Mouse (Mus musculus) left cerebral cortex, adult 9 months (tissue): ENCODE data around the gene Sox11.

Source experiments
- DNase-seq, 2 experiments: peaks; one replicate each; pipeline ENCODE4 v3.0.0; 2022; ENCODE audit warnings: low spot score in 2 of 2

The Sox11 gene

GRCm38 (mm10) chr12:27341871-27342690 lies at the start of gene Sox11:
TSS of gene Sox11 (minus strand) at chr12:27342574.
- DNase-seq: peak; percentile 20 to 46

DNA sequence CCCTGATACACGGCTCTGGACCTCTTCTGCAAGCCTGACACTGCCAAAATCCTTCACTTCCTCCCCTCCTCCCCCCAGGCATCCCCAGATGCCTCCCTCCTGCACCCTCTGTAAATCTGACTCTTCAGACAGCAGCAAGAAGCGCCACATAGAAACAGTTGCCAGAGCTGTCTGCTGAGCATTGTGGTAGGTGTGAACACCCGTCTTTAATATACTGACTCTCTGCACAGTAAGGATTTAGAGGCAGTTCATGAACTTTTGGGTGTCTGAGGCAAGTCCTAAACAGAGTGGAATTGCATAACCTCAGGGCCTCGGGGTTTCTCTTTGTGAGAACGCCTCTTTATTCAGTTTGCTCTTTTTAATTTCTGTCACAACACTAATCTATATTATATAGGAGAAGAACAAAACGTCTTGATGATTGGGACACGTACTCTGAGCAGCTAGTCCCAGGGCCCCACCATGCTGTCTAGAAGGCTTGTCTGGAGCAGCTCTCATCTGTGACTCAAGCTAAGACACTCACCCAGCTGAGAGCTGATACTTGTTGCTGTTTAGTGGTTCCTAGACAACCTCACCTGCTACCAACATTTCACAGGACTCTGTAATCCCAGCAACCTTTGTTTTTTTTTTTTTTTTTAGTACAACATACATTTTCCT lies 49.4 kb upstream of the Sox11 start:
- DNase-seq: no peak

- no peak for DNase-seq
Observed at GRCm38 (mm10) chr12:27390439-27390838, 48.1 kb upstream of the Sox11 start.

- DNase-seq: no peak
Observed at GRCm38 (mm10) chr12:27389429-27389828, 47.1 kb upstream of the Sox11 start.

DNA sequence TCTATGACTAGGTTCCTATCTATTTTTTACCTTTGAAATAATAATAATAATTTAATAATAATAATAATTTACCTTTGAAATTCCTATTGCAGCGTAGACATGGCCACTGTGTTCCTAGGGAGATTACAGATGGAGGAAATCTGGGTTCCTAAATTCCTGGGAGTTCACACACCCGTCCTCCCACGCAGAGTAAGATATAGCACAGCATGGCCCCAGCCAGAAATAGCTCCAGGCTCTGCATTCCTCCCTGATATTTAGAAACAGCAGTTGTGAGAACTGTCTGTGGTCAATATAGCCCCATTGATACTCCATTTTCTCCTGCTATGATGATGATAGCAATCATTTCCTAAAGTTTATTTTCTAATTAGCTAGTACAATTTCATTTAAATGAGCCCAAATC lies 30.1 kb upstream of the Sox11 start:
- DNase-seq: no peak

DNA sequence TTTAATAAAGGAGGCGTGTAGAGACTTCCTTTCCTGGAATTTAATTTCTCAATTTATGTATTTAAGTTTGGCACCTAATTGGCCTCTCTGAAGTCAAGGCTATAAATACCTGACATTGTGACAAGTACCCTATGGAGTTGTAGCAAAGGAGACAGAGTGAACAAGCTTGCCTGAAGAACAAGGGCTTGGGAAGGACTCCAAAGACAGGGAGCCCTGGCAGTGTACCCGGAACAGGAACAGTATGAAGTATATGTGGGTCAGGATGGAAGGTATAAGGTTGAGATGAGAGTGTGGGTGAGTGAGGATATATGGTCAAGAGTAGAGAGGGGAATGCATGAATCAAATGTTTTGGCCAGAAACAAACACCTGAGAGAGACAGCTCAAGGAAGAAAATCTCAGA lies 28.4 kb upstream of the Sox11 start:
- DNase-seq: no peak

DNA sequence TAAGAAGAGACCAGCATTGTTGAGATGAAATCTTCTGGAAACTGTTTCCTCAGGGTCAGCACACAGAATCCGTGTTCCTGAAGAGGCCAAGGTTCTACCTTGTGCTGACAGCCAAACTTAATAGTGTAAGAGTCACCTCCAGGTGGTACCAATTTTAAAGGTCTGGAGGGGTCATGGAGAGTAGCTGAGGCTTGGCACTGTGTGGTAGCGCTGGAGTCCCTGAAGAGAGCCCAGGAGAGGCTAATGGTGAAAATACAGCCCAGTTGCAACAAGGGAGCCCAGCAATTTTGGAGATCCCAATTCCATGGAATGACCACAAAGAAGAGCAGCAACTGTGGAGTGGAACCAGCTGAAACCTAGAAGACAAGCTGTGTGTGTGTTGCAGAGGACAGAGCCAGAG lies 25.1 kb upstream of the Sox11 start:
- DNase-seq: no peak

DNA sequence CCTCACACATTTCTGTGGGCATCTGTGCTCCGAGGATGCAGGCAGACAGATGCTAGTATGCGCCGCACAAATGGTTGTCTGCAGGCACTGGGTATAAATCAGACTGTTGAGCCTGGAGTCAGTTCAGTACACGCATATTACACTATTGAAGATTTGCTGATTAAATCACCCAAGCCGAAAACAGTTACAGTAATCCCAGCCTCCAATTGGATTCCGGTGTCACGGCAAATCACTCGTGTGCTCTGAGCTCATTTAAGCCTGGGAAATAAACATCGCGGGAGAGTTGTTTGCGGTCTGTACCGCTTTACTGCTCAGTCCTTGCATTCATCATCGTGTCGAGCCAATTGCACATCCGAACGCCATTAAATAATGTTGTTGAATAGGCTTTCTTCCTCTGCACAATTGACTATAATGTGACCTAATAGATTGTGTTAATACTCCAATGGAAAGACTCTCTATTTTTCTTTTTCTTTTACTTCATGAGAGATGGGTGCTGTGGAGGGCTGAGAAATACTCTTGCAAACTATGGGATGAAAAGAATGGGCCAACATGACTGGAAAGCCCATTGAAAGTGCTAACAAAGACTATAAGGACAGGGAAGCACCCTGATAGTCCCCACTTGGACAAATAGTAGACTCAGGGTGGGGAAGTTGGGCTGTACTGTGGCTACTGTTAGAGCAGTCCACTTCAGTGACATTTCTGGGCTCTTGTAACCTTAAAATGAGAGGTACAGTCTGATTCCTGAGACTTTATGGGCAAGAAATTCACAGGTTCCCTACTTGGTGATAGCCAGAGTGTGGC lies 21.7 kb upstream of the Sox11 start:
- DNase-seq: no peak

DNA sequence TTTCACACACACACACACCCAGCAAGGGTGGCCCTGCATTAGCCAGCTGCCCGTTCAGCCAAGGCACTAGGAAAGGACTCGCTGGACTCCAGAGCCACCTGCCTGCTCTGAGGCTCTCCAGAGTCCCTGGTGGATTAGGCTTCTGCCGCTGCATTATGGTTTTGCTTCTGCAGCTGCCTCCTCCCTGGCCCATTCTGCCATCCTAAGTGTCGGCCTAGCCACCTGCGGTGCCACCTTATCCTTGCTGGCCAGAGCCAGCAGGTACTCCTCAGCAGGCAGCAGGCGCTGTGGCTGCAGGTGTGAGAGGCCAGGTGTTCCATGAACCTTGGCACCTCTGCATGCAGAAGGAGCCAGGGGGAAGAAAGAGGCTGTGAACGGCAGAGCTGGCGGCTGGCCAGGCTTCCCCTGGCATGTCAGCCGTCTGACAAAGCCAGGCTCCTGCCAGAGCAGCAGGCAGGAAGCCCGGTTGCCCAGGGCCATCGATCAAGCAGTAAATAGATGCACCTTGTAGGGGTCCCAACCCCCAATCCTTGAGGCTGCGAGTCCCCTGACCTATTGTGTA lies 14.8 kb upstream of the Sox11 start:
- DNase-seq: no peak

GRCm38 (mm10) chr12:27356571-27356970 lies 14.2 kb upstream of the Sox11 start:
- DNase-seq: no peak

- peak in 1 of 2 experiments; percentile 16 for DNase-seq
Observed at GRCm38 (mm10) chr12:27343606-27344410, 1.4 kb upstream of the Sox11 start.

DNA sequence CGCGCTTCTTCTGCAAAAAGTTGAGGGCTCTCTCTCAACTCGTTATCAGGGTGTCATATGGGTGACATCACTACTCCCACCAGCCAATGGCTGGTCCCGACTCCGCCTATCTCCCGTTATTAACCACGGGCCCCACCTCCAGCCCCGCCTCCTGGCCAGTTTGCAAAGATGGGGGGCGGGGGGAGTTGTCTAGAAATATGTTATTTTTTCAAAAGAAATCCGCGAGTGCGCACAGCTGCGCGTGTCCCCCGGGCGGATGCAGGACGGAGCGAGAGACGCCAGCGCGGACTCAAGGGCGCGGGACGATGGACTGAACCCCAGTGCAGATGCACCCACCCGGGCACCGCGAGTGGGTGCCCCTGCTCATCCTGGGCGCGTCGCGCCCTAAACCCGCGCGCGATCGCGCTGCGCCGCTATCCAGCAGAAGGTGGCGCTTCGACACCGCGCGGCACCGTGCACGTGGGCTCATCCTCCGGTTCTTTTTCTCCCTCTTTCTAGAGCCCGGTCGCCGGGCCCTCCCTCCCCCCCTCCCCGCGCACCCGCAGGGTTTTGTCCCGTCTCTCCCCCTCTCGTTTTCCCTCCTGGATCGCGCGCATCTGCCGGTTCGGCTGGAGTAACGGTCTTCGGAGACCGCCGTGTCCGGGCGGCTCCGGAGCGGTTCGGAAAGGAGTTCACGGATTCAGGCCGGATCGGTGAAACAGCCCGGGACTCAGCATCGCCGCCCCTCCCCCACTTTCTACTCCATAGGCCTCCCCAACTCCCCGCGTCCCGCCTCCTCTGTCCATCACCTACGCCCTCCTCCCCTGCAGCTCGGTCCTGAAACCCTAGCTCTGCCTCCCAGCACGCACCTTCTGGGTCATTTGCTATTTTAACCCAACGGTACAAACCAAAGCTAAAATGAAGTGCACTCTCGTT lies 574 bp upstream of the Sox11 start:
- DNase-seq: peak; percentile 84 to 92

DNA sequence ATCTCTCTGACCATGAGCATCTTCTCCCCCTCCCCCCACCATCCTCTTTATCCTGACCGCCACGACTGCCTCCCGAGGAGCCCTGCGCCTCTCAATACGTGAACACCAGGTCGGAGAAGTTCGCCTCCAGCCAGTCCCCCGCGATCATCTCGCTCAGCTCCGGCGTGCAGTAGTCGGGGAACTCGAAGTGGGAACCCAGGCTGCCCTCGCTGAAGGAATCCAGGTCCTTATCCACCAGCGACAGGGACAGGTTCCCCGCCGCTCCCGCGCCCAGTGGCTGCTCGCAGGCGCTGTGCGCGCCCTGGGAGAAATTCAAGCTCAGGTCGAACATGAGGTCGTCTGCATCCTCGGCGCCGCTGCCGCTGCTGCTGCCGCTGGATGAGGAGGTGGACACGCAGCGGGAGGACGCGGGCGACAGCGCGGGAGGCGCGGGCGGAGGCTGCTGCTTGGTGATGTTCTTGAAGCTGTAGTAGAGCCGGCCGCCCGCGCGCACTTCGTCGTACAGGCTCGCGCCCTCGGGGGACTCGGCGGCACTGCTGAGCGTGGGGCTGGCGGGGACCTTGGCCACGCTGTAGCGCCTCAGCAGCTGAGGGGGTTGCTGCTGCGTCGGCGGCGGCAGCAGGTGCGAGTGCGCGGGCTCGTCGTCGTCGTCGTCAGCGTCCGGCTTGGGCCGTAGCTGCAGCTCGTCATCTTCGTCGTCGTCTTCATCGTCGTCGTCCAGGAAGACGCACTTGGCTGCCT lies 1.1 kb downstream of the Sox11 start:
- peak in 1 of 2 experiments; percentile 58 for DNase-seq

GRCm38 (mm10) chr12:27340451-27341035 lies 1.8 kb downstream of the Sox11 start:
- DNase-seq: no peak

DNA sequence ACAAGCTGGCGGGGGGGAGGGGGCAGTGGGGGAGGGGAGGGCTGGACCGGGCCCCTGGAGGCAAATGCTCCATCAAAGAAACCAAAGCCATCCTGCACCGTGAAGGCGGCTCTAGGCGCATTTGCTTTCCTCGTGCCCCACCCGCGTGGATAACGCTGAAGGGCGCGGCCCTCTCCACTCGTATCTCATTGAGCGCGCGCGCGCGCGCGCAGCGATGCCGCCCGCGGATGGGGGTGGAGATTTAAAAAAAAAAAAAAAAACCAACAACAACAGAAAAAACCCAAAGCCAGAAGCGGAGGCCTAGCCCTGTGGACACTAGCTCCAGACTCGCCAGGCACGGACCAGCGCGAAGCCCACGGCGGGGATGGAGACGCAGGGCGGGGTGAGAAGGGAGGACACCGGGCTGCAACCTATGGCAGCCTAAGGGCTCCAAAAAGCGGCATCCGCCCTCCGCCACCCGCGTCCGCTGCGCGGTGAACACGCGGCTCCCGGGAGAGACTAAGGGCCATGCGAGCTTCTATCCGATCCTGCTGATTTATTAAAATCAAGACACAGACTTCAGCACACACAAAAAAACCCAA lies 3.1 kb downstream of the Sox11 start:
- DNase-seq: peak; percentile 4 to 51

GRCm38 (mm10) chr12:27338721-27339170 lies 3.6 kb downstream of the Sox11 start:
- peak; percentile 10 to 34 for DNase-seq

DNA sequence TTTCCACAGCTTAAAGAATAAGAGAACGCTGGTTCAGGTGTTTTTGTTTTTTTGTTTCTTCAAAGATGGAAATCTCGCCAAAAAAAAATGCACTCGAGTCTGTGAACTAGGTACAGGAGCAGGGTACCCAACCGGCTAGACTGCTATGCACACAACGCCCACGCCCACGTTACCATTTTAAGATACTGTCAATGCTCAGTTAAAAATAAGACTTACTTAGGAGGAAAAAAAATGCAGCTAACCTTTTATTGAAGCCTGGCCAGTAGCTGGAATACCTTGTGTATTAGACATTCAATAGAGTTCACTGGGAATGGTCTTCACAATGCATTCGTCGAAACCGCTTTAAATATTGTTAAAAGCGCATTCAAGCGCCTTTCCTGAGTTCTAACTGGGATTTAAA lies 4.3 kb downstream of the Sox11 start:
- DNase-seq: peak; percentile 7 to 41

GRCm38 (mm10) chr12:27337482-27337881 lies 4.9 kb downstream of the Sox11 start:
- no peak for DNase-seq

- no peak for DNase-seq
Observed at GRCm38 (mm10) chr12:27336801-27337200, 5.6 kb downstream of the Sox11 start.
